Mouse (Mus musculus): Measurements from ENCODE around the gene Thsd7a.

The Thsd7a gene

GRCm38 (mm10) chr6:12381136-12381778 lies 368.0 kb downstream of the Thsd7a start:
- peak; percentile 96 to 98 for DNase-seq

- DNase-seq, result no peak
Observed at GRCm38 (mm10) chr6:12380717-12381116, 368.5 kb downstream of the Thsd7a start.

- DNase-seq, result no peak
Observed at GRCm38 (mm10) chr6:12358737-12359136, 390.5 kb downstream of the Thsd7a start.

GRCm38 (mm10) chr6:12353573-12353972 lies 395.6 kb downstream of the Thsd7a start:
- no peak for DNase-seq

GRCm38 (mm10) chr6:12352165-12352719 lies 397.0 kb downstream of the Thsd7a start:
- DNase-seq, result no peak

GRCm38 (mm10) chr6:12350753-12351152 lies 398.5 kb downstream of the Thsd7a start:
- DNase-seq, result peak in 1 of 2 experiments; percentile 9

- DNase-seq, result no peak
Observed at GRCm38 (mm10) chr6:12349105-12349759, 400.0 kb downstream of the Thsd7a start.

GRCm38 (mm10) chr6:12348667-12349066 lies 400.5 kb downstream of the Thsd7a start:
- no peak for DNase-seq

- DNase-seq, result no peak
Observed at GRCm38 (mm10) chr6:12336590-12337584, 412.3 kb downstream of the Thsd7a start.

GRCm38 (mm10) chr6:12315070-12315909 lies 433.9 kb downstream of the Thsd7a start:
- DNase-seq, result peak in 1 of 2 experiments; percentile 32

GRCm38 (mm10) chr6:12307502-12307901 lies 441.7 kb downstream of the Thsd7a start:
- no peak for DNase-seq

GRCm38 (mm10) chr6:12262641-12263400 lies 486.4 kb downstream of the Thsd7a start:
- DNase-seq, result peak; percentile 77 to 78
